Mouse (Mus musculus): ENCODE measurements around the gene Ctnna3. TPM values are rescaled to one million over a fixed set of nuclear protein-coding genes. Genes with fewer than 3 reads are reported as not detected.
A peak's percentile ranks its signal among the peaks of the same experiment; 100 is the strongest.
"Not testable (repeated sequence)": the region's sequence is repeated elsewhere in the genome, so short reads cannot be mapped to it uniquely, and the experiment has no call there.

Gene Ctnna3
- polyA plus RNA-seq, 1 experiment from 2014 or later, result 0.35 TPM

DNA sequence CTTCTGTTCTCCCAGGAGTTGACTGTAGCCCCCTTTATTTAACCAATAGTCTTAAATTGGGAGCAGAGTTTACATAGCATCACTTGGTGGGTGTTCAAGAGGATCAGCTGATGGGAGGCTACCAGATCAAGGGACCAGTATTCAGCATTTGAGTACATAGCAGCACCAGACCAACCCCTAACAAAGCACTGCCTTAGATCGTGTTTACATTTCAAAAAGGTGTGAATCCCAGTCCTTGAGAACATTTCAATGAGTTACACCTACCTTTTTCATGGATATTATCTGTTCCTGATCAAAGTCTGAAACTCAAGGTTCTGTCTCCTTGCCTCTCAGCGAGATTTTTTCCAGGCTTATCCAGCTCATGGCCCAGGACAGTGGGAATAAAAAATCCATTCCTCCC lies 1306.7 kb downstream of the Ctnna3 start:
- 40% methylated on average over 2 of the region's 2 CpGs for WGBS
- Histone ChIP-seq H3K4me2 (ENCODE audit: low read depth, low read length) (no peak overlapping the region), H3K9me3 (replicated peaks; ENCODE audit: control insufficient read depth, low read length) (no peaks in the 10 kb centered on the region), H3K36me3 (replicated peaks; ENCODE audit: control insufficient read depth, insufficient read depth, low read depth, low read length) (no peaks in the 10 kb centered on the region), H3K9ac (replicated peaks; ENCODE audit: low read length) (no peak overlapping the region), H3K27ac (replicated peaks; ENCODE audit: low read depth, low read length) (no peak overlapping the region), H3K27me3 (ENCODE audit: control insufficient read depth, insufficient read depth, low read length) (no peaks in the 10 kb centered on the region), H3K4me1 (ENCODE audit: control insufficient read depth, insufficient read depth, low read length) (no peaks in the 10 kb centered on the region), H3K4me3 (ENCODE audit: low read depth, low read length) (no peak overlapping the region)
- DNase-seq (ENCODE audit: low spot score), result no peak
- no peak for ATAC-seq (replicated peaks; ENCODE audit: insufficient number of reproducible peaks, low FRiP score, low TSS enrichment, low read depth)

GRCm38 (mm10) chr10:64741721-64742120 lies 1311.8 kb downstream of the Ctnna3 start:
- H3K27me3 ChIP-seq (ENCODE audit: control insufficient read depth, insufficient read depth, low read length); H3K9ac ChIP-seq (replicated peaks; ENCODE audit: low read length); DNase-seq (ENCODE audit: low spot score); H3K4me3 ChIP-seq (ENCODE audit: low read depth, low read length); H3K9me3 ChIP-seq (replicated peaks; ENCODE audit: control insufficient read depth, low read length); H3K4me2 ChIP-seq (ENCODE audit: low read depth, low read length); H3K36me3 ChIP-seq (replicated peaks; ENCODE audit: control insufficient read depth, insufficient read depth, low read depth, low read length); ATAC-seq (replicated peaks; ENCODE audit: insufficient number of reproducible peaks, low FRiP score, low TSS enrichment, low read depth); H3K27ac ChIP-seq (replicated peaks; ENCODE audit: low read depth, low read length); H3K4me1 ChIP-seq (ENCODE audit: control insufficient read depth, insufficient read depth, low read length): not testable (repeated sequence)
- WGBS, result 82% methylated on average over 11 of the region's 11 CpGs

- not testable (repeated sequence) for H3K36me3 ChIP-seq (replicated peaks; ENCODE audit: control insufficient read depth, insufficient read depth, low read depth, low read length); H3K4me3 ChIP-seq (ENCODE audit: low read depth, low read length); H3K9ac ChIP-seq (replicated peaks; ENCODE audit: low read length); ATAC-seq (replicated peaks; ENCODE audit: insufficient number of reproducible peaks, low FRiP score, low TSS enrichment, low read depth); H3K27ac ChIP-seq (replicated peaks; ENCODE audit: low read depth, low read length); H3K4me2 ChIP-seq (ENCODE audit: low read depth, low read length); H3K4me1 ChIP-seq (ENCODE audit: control insufficient read depth, insufficient read depth, low read length); H3K27me3 ChIP-seq (ENCODE audit: control insufficient read depth, insufficient read depth, low read length); H3K9me3 ChIP-seq (replicated peaks; ENCODE audit: control insufficient read depth, low read length)
- 30% methylated on average over 3 of the region's 3 CpGs for WGBS
- peak; percentile 2 for DNase-seq (ENCODE audit: low spot score)
Observed at GRCm38 (mm10) chr10:64744099-64744498, 1314.2 kb downstream of the Ctnna3 start.

DNA sequence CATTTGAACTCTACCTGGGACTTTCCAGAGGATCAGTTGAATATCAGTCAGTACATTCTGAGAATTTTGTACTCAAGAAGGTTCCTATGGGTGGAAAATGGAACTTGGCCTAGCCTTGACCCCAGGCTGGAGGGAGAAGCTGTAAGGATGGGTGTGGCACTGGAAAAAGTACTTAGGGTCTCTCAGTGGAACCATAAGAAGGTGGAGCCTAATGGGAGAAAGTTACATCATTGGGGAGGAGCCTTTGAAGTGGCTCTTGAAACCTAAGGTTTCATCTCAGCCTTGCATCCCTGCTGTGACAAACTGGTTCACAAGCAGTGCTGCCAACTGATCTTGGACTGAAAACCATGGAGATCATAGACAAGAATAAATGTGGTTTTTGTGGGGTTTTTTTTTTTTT lies 1318.8 kb downstream of the Ctnna3 start:
- no peaks in the 10 kb centered on the region for H3K27me3 ChIP-seq (ENCODE audit: control insufficient read depth, insufficient read depth, low read length)
- no peaks in the 10 kb centered on the region for H3K9me3 ChIP-seq (replicated peaks; ENCODE audit: control insufficient read depth, low read length)
- no peak overlapping the region for H3K4me3 ChIP-seq (ENCODE audit: low read depth, low read length)
- no peaks in the 10 kb centered on the region for H3K4me1 ChIP-seq (ENCODE audit: control insufficient read depth, insufficient read depth, low read length)
- H3K27ac ChIP-seq (replicated peaks; ENCODE audit: low read depth, low read length), result no peak overlapping the region
- no peak overlapping the region for H3K9ac ChIP-seq (replicated peaks; ENCODE audit: low read length)
- ATAC-seq (replicated peaks; ENCODE audit: insufficient number of reproducible peaks, low FRiP score, low TSS enrichment, low read depth) (no peak), DNase-seq (ENCODE audit: low spot score) (no peak)
- H3K4me2 ChIP-seq (ENCODE audit: low read depth, low read length), result no peak overlapping the region
- H3K36me3 ChIP-seq (replicated peaks; ENCODE audit: control insufficient read depth, insufficient read depth, low read depth, low read length), result no peaks in the 10 kb centered on the region

- Histone ChIP-seq H3K36me3 (replicated peaks; ENCODE audit: control insufficient read depth, insufficient read depth, low read depth, low read length) (no peaks in the 10 kb centered on the region), H3K4me3 (ENCODE audit: low read depth, low read length) (no peak overlapping the region), H3K27me3 (ENCODE audit: control insufficient read depth, insufficient read depth, low read length) (no peaks in the 10 kb centered on the region), H3K4me1 (ENCODE audit: control insufficient read depth, insufficient read depth, low read length) (no peaks in the 10 kb centered on the region), H3K4me2 (ENCODE audit: low read depth, low read length) (no peak overlapping the region), H3K27ac (replicated peaks; ENCODE audit: low read depth, low read length) (no peak overlapping the region), H3K9ac (replicated peaks; ENCODE audit: low read length) (no peak overlapping the region), H3K9me3 (replicated peaks; ENCODE audit: control insufficient read depth, low read length) (no peaks in the 10 kb centered on the region)
- WGBS, result 37% methylated on average over 5 of the region's 5 CpGs
- DNase-seq (ENCODE audit: low spot score) (peak; percentile 75), ATAC-seq (replicated peaks; ENCODE audit: insufficient number of reproducible peaks, low FRiP score, low TSS enrichment, low read depth) (no peak)
Observed at GRCm38 (mm10) chr10:64750791-64751190, 1320.9 kb downstream of the Ctnna3 start.

DNA sequence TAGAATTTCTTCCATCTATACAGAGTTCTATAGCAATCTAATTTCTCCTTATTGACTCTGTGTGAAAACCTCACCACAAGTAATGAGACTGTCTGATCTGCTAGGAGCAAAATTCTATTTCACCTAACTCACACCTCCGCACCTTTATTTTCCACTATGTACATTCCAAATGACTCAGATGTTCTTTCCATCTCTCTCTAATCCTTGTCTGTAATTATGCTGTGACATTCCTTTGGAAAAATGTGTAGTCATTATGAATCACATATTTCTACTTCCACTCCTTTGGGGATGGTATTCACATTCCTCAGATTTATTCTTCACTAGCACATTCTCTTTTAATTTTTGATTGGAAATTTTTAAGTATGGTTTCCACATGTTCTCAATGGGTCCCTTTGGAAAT lies 1406.4 kb downstream of the Ctnna3 start:
- H3K36me3 ChIP-seq (replicated peaks; ENCODE audit: control insufficient read depth, insufficient read depth, low read depth, low read length), result no peaks in the 10 kb centered on the region
- H3K9ac ChIP-seq (replicated peaks; ENCODE audit: low read length), result no peak overlapping the region
- WGBS, result 94% methylated on average over 1 of the region's 1 CpGs

GRCm38 (mm10) chr10:64861439-64861838 lies 1431.5 kb downstream of the Ctnna3 start:
- Histone ChIP-seq H3K4me1 (ENCODE audit: control insufficient read depth, insufficient read depth, low read length) (no peaks in the 10 kb centered on the region), H3K4me2 (ENCODE audit: low read depth, low read length) (no peak overlapping the region), H3K9ac (replicated peaks; ENCODE audit: low read length) (no peak overlapping the region), H3K36me3 (replicated peaks; ENCODE audit: control insufficient read depth, insufficient read depth, low read depth, low read length) (no peaks in the 10 kb centered on the region), H3K27me3 (ENCODE audit: control insufficient read depth, insufficient read depth, low read length) (no peaks in the 10 kb centered on the region), H3K9me3 (replicated peaks; ENCODE audit: control insufficient read depth, low read length) (no peaks in the 10 kb centered on the region), H3K27ac (replicated peaks; ENCODE audit: low read depth, low read length) (no peak overlapping the region), H3K4me3 (ENCODE audit: low read depth, low read length) (no peak overlapping the region)
- WGBS, result 76% methylated on average over 2 of the region's 2 CpGs
- peak; percentile 1 for DNase-seq (ENCODE audit: low spot score)
- no peak for ATAC-seq (replicated peaks; ENCODE audit: insufficient number of reproducible peaks, low FRiP score, low TSS enrichment, low read depth)

More for the DNA sequence above, 1406.4 kb downstream of the Ctnna3 start:
- Histone ChIP-seq H3K4me3 (ENCODE audit: low read depth, low read length) (no peak overlapping the region), H3K4me2 (ENCODE audit: low read depth, low read length) (no peak overlapping the region), H3K27ac (replicated peaks; ENCODE audit: low read depth, low read length) (no peak overlapping the region), H3K27me3 (ENCODE audit: control insufficient read depth, insufficient read depth, low read length) (no peaks in the 10 kb centered on the region), H3K9me3 (replicated peaks; ENCODE audit: control insufficient read depth, low read length) (no peaks in the 10 kb centered on the region), H3K4me1 (ENCODE audit: control insufficient read depth, insufficient read depth, low read length) (no peaks in the 10 kb centered on the region)
- ATAC-seq (replicated peaks; ENCODE audit: insufficient number of reproducible peaks, low FRiP score, low TSS enrichment, low read depth) (no peak), DNase-seq (ENCODE audit: low spot score) (no peak)

GRCm38 (mm10) chr10:64870888-64871287 lies 1441.0 kb downstream of the Ctnna3 start:
- no peaks in the 10 kb centered on the region for H3K9me3 ChIP-seq (replicated peaks; ENCODE audit: control insufficient read depth, low read length)
- no peaks in the 10 kb centered on the region for H3K36me3 ChIP-seq (replicated peaks; ENCODE audit: control insufficient read depth, insufficient read depth, low read depth, low read length)
- DNase-seq (ENCODE audit: low spot score) (no peak), ATAC-seq (replicated peaks; ENCODE audit: insufficient number of reproducible peaks, low FRiP score, low TSS enrichment, low read depth) (no peak)
- no peak overlapping the region for H3K27ac ChIP-seq (replicated peaks; ENCODE audit: low read depth, low read length)
- H3K4me3 ChIP-seq (ENCODE audit: low read depth, low read length), result no peak overlapping the region
- no peak overlapping the region for H3K4me2 ChIP-seq (ENCODE audit: low read depth, low read length)
- no peaks in the 10 kb centered on the region for H3K4me1 ChIP-seq (ENCODE audit: control insufficient read depth, insufficient read depth, low read length)
- no peak overlapping the region for H3K9ac ChIP-seq (replicated peaks; ENCODE audit: low read length)
- H3K27me3 ChIP-seq (ENCODE audit: control insufficient read depth, insufficient read depth, low read length), result no peaks in the 10 kb centered on the region
- WGBS, result 77% methylated on average over 3 of the region's 3 CpGs
